Mouse (Mus musculus) heart, postnatal 25 days (tissue): ENCODE results near the gene C2cd4a. TPM values are rescaled to one million over a fixed set of nuclear protein-coding genes. Genes with fewer than 3 reads are reported as not detected.

Source experiments
- DNase-seq: peaks from one replicate; pipeline ENCODE4 v3.0.0; 2022; ENCODE audit warnings: low spot score
- intact Hi-C: fragments of 180-260 bp; cut with DNase I; formaldehyde crosslinking; loops from one replicate; pipeline ENCODE4 v1.15.1; 2025
- total RNA-seq, 2 experiments: library from RNA; stranded (reverse); gene quantifications; 2 replicates each; pipeline ENCODE4 v1.2.3; 2021

Gene C2cd4a
- total RNA-seq: not detected

- no peak for DNase-seq
- intact Hi-C loops: no loop called here
Observed at GRCm38 (mm10) chr9:67832046-67832605, at the start of gene C2cd4a. Gene C2cd4a (minus strand): TSS chr9:67832330.

DNA sequence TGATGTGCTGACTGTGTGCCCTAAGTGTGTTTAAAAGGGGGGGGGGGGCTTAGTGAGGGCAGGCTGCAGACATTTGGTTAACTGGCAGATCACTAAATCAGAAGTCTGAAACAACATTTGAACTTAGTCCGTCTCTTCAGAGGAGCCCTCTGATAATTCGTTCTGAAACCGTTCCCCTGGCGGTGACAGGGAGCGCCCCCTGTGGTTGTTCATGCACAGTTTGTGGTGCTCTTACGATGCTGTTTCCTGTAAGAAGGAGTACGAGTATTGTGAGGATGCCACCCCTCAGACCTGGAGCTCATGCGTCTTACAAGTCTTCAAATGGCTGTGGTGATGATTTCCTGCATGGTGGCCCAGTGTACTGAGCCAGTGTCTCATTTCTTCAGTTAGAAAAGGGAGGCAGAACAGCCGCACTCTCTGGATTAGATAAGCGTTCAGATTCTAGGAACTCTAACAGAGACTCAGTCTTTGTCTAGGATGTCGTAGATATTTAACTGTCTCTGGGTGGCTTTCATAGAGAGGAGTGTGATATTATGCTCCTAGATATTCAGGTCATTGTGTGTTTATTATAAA lies 46.2 kb upstream of the C2cd4a start:
- intact Hi-C loops: loop anchor here (5.0 kb wide), 1 partner anchor 121 kb away; the partner anchor contains the start of gene C2cd4b

GRCm38 (mm10) chr9:67877081-67877718 lies 45.1 kb upstream of the C2cd4a start:
- intact Hi-C loops: loop anchor here (5.0 kb wide), 1 partner anchor 120 kb away; the partner anchor contains the start of gene C2cd4b
- DNase-seq: no peak

More for the DNA sequence above, 46.2 kb upstream of the C2cd4a start:
- no peak for DNase-seq

- DNase-seq: no peak
- intact Hi-C loops: loop anchor here (1.0 to 5.0 kb wide), 2 partner anchors 47 to 118 kb away; partner anchors contain the start of gene C2cd4b
Observed at GRCm38 (mm10) chr9:67875337-67875736, 43.2 kb upstream of the C2cd4a start.

GRCm38 (mm10) chr9:67874522-67875222 lies 42.5 kb upstream of the C2cd4a start:
- DNase-seq: no peak
- intact Hi-C loops: loop anchor here (1.0 to 5.0 kb wide), 2 partner anchors 46 to 117 kb away; partner anchors contain the start of gene C2cd4b

GRCm38 (mm10) chr9:67869691-67870450 lies 37.7 kb upstream of the C2cd4a start:
- intact Hi-C loops: no loop called here
- no peak for DNase-seq

DNA sequence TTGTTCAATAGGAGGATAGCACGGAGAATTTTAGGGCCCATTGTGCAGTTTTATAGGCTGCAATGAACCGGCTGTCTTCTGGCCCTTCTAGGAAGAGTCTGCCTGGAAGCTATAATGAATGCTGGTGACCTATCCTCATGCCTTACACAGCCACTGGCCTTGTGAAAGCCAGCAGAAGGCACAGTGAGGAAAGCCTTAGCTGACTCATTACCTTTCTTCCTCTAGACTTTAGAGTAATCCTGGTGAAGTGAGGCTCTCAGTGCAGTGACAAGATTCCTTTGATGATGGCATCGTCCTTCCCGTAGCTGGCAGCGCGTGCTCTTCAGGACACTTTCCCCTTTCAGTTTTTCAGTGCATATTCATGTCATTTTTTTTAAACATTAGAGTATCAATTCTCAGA lies 35.3 kb upstream of the C2cd4a start:
- intact Hi-C loops: no loop called here
- DNase-seq: no peak

GRCm38 (mm10) chr9:67865411-67865810 lies 33.3 kb upstream of the C2cd4a start:
- intact Hi-C loops: no loop called here
- DNase-seq: no peak

GRCm38 (mm10) chr9:67864011-67864410 lies 31.9 kb upstream of the C2cd4a start:
- intact Hi-C loops: no loop called here
- DNase-seq: no peak

- intact Hi-C loops: no loop called here
- DNase-seq: no peak
Observed at GRCm38 (mm10) chr9:67863332-67863731, 31.2 kb upstream of the C2cd4a start.

GRCm38 (mm10) chr9:67860273-67860672 lies 28.1 kb upstream of the C2cd4a start:
- intact Hi-C loops: no loop called here
- no peak for DNase-seq

GRCm38 (mm10) chr9:67851150-67851549 lies 19.0 kb upstream of the C2cd4a start:
- intact Hi-C loops: loop anchor here (2.0 kb wide), 1 partner anchor 22 kb away; no protein-coding TSS in a partner anchor
- DNase-seq: no peak

GRCm38 (mm10) chr9:67849846-67850245 lies 17.7 kb upstream of the C2cd4a start:
- DNase-seq: no peak
- intact Hi-C loops: loop anchor here (2.0 kb wide), 1 partner anchor 21 kb away; no protein-coding TSS in a partner anchor

DNA sequence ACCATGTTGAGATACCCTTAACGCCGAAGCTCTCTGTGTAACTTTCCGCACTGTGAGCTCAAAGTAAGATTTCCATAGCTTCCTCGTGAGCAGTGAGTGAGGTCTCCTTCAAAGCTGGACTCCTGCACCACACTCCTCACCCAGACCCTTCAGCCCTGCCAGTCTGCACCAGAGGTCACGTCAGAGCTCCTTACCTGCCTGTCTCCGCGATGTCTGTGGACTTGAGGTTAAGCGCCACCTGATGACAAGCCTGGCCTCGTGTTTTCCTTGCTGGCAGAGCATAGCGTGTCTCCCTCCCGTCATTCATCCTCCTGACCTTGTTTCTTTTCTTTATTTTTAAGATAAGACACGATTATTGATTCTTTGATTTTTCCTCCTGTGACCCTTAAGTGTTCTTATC lies 17.3 kb upstream of the C2cd4a start:
- intact Hi-C loops: no loop called here
- no peak for DNase-seq

DNA sequence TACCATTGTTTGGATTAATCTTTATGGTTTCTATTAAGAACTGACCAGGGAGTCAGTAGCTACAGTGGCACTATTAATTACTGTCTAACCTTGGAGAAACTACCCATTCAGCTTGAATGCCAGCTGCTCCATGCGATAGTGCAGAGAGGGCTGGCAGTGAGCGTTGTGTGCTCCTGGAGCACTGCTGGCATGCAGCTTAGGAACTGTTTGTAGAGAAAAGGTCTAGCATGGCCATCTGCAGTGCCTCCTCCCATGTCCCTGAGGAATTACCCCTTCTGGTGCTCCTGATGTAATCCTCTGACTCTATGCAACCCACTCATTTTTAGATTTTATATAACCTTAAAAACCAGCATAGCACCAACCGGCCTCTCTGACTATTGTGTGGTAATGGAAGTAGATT lies 15.5 kb upstream of the C2cd4a start:
- intact Hi-C loops: no loop called here

GRCm38 (mm10) chr9:67846089-67846488 lies 14.0 kb upstream of the C2cd4a start:
- intact Hi-C loops: no loop called here
- no peak for DNase-seq

More for the DNA sequence above, 15.5 kb upstream of the C2cd4a start:
- no peak for DNase-seq

- intact Hi-C loops: no loop called here
- DNase-seq: no peak
Observed at GRCm38 (mm10) chr9:67845648-67846047, 13.5 kb upstream of the C2cd4a start.

- DNase-seq: no peak
- intact Hi-C loops: no loop called here
Observed at GRCm38 (mm10) chr9:67845012-67845411, 12.9 kb upstream of the C2cd4a start.

- intact Hi-C loops: no loop called here
- no peak for DNase-seq
Observed at GRCm38 (mm10) chr9:67842797-67843196, 10.7 kb upstream of the C2cd4a start.
